Mouse (Mus musculus) myocyte (in vitro differentiated cells): ENCODE results near the gene Thap8.

Source experiments
- MAX ChIP-seq: IDR thresholded peaks from one replicate; pipeline ENCODE4 v1.6.1; 2011; ENCODE audit warnings: low read depth, mild to moderate bottlenecking, control low read depth
- MYOG ChIP-seq, 3 experiments: IDR thresholded peaks; one replicate each; pipeline ENCODE4 v1.6.1; 2011; ENCODE audit warnings: control low read depth in 2 of 3, low read depth in 2 of 3, mild to moderate bottlenecking in 2 of 3; ENCODE audit not compliant: insufficient read length in 2 of 3, control insufficient read depth in 1 of 3, insufficient read depth in 1 of 3
- POLR2A ChIP-seq: IDR thresholded peaks from one replicate; pipeline ENCODE4 v1.6.1; 2011; ENCODE audit warnings: low read depth, mild to moderate bottlenecking, control low read depth, moderate library complexity; ENCODE audit not compliant: insufficient read length
- POLR2AphosphoS2 ChIP-seq: IDR thresholded peaks from one replicate; pipeline ENCODE4 v1.6.1; 2011; ENCODE audit warnings: low read depth, control low read depth; ENCODE audit not compliant: insufficient read length
- REST ChIP-seq: IDR thresholded peaks from one replicate; pipeline ENCODE4 v1.6.1; 2011; ENCODE audit warnings: mild to moderate bottlenecking, control low read depth, moderate library complexity; ENCODE audit not compliant: insufficient read depth, insufficient read length
- SRF ChIP-seq: IDR thresholded peaks from one replicate; pipeline ENCODE4 v1.6.1; 2011; ENCODE audit warnings: low read depth; ENCODE audit not compliant: control insufficient read depth, insufficient read length
- TCF12 ChIP-seq: IDR thresholded peaks from one replicate; pipeline ENCODE4 v1.6.1; 2011; ENCODE audit warnings: mild to moderate bottlenecking, control low read depth; ENCODE audit not compliant: poor library complexity, insufficient read depth, severe bottlenecking
- TCF3 ChIP-seq: IDR thresholded peaks from one replicate; pipeline ENCODE4 v1.6.1; 2011; ENCODE audit warnings: low read depth, control low read depth; ENCODE audit not compliant: insufficient read length
- USF1 ChIP-seq: IDR thresholded peaks from one replicate; pipeline ENCODE4 v1.6.1; 2011; ENCODE audit warnings: low read depth, mild to moderate bottlenecking, control low read depth, moderate library complexity

DNA sequence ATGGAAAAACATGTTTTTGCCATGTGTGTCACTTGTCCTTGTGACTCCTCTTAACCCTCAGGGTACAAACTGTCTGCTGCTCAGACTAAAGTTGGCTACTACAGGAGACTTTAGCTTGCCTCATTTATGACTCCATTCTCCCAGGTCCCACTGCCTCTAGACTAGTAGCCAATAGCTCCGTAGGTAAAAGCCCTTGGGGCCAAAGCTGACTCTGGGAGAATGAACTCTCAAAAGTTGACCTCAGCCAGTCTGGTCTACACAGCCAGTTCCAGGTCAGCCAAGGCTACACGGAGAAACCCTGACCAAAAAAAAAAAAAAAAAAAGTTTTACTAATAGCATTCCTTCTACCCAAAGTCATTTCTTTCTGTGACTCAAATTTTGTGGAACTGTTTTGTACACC is 983 bp upstream of the Thap8 start:
- TF ChIP-seq TCF12 = no peak
- no peak for TF ChIP-seq MAX
- TF ChIP-seq POLR2A = no peak
- no peak for TF ChIP-seq POLR2AphosphoS2
- TF ChIP-seq USF1 = no peak
- TF ChIP-seq REST = no peak
- TF ChIP-seq MYOG (IDR thresholded peaks at IDR 0.05; ENCODE audit: control insufficient read depth in 1 of 3, insufficient read depth in 1 of 3, insufficient read length in 2 of 3, low read depth in 2 of 3) = no peak
- TF ChIP-seq SRF = no peak
- TF ChIP-seq TCF3 = no peak
